ENCODE assay signal across 14 mouse cellular contexts in genomic region chr2:78059801-78060416, GRCm38 (mm10).
A peak's percentile ranks its signal among the peaks of the same experiment; 100 is the strongest.
DNase-seq lines count a peak whose midpoint lies in the region; ATAC-seq and TF ChIP-seq lines count a peak whose summit lies in the region.
"Had no signal": no experiment of that assay in that cellular context is flagged by ENCODE, and none has a peak within 500 bp of the region (broad histone marks: within the 10 kb centered on the region; RNA-seq: fewer than 3 reads in every experiment).

No protein-coding gene starts in this region.

- H3K36me3 ChIP-seq in kidney, adult 2 months (ENCODE audit: control insufficient read depth, insufficient read depth, low read length): no peaks in the 10 kb centered on the region
- no peaks in the 10 kb centered on the region for H3K36me3 ChIP-seq in liver, embryonic 16.5 days (ENCODE audit: control insufficient read depth, insufficient read depth)
- no peaks in the 10 kb centered on the region for H3K36me3 ChIP-seq in stomach, embryonic 14.5 days (ENCODE audit: control insufficient read depth, insufficient read depth, low read length)
- H3K36me3 ChIP-seq: embryonic facial prominence, embryonic 15.5 days; neural tube, embryonic 13.5 days had no signal

- no peaks in the 10 kb centered on the region for H3K27me3 ChIP-seq in kidney, adult 2 months (replicated peaks; ENCODE audit: control insufficient read depth, insufficient read depth, low read length)
- no peaks in the 10 kb centered on the region for H3K27me3 ChIP-seq in liver, embryonic 16.5 days (ENCODE audit: control insufficient read depth, insufficient read depth, low read depth, low read length)
- no peaks in the 10 kb centered on the region for H3K27me3 ChIP-seq in stomach, embryonic 14.5 days (ENCODE audit: control insufficient read depth, insufficient read depth, low read length)
- H3K27me3 ChIP-seq: embryonic facial prominence, embryonic 15.5 days; neural tube, embryonic 13.5 days had no signal

- H3K4me2 ChIP-seq in liver, embryonic 16.5 days (ENCODE audit: low read depth, low read length): peak overlapping the region; percentile 48
- H3K4me2 ChIP-seq in stomach, embryonic 14.5 days (replicated peaks; ENCODE audit: low read depth, low read length): peak overlapping the region; percentile 16; the same call in 1 of the 2 replicates
- H3K4me2 ChIP-seq: embryonic facial prominence, embryonic 15.5 days; heart, embryonic 11.5 days; neural tube, embryonic 13.5 days had no signal

- H3K4me1 ChIP-seq in kidney, adult 2 months (ENCODE audit: control insufficient read depth, insufficient read depth, low read length): no peaks in the 10 kb centered on the region
- no peaks in the 10 kb centered on the region for H3K4me1 ChIP-seq in liver, embryonic 16.5 days (ENCODE audit: control insufficient read depth, low read depth, low read length)
- no peaks in the 10 kb centered on the region for H3K4me1 ChIP-seq in stomach, embryonic 14.5 days (ENCODE audit: control insufficient read depth, insufficient read depth, low read length)
- H3K4me1 ChIP-seq: embryonic facial prominence, embryonic 15.5 days had no signal

- WGBS in kidney, adult 2 months: 26% methylated on average over 10 of the region's 10 CpGs
- WGBS in liver, embryonic 16.5 days (ENCODE audit: insufficient replicate concordance): 20% methylated on average over 10 of the region's 10 CpGs
- WGBS in stomach, embryonic 14.5 days: 41% methylated on average over 10 of the region's 10 CpGs

- no peaks in the 10 kb centered on the region for H3K9me3 ChIP-seq in liver, embryonic 16.5 days (replicated peaks; ENCODE audit: control insufficient read depth, low read length)
- no peaks in the 10 kb centered on the region for H3K9me3 ChIP-seq in stomach, embryonic 14.5 days (ENCODE audit: control insufficient read depth, low read depth, low read length)
- H3K9me3 ChIP-seq: embryonic facial prominence, embryonic 15.5 days; neural tube, embryonic 13.5 days had no signal

- DNase-seq in kidney, adult 2 months: peak; percentile 7
- no peak for DNase-seq in kidney, postnatal 10 days
- peak; percentile 27 for DNase-seq in brain, adult 2 months (ENCODE audit: low read depth, low spot score)
- DNase-seq in left cerebral cortex, adult 2 months (ENCODE audit: extremely low spot score in 1 of 2, low spot score in 2 of 2): no peak
- DNase-seq in adipocyte (ENCODE audit: low spot score): no peak
- no peak for DNase-seq in spleen, postnatal 4 days (ENCODE audit: low spot score in 2 of 2)
- DNase-seq: cerebellum, postnatal 25 days; kidney, adult 8-10 months; thymus, postnatal 14 days had no signal

- no peak for TF ChIP-seq POLR2A in kidney, adult 2 months (IDR thresholded peaks at IDR 0.05; ENCODE audit: low read depth, low read length)

- ATAC-seq in liver, embryonic 16.5 days (ENCODE audit: low read depth): no peak
- no peak for ATAC-seq in stomach, embryonic 14.5 days (ENCODE audit: insufficient number of reproducible peaks, insufficient read depth, low FRiP score, low read depth)

- intact Hi-C loops in left cerebral cortex, adult 2 months (cut with DNase I): no loop called here

- no peak overlapping the region for H3K9ac ChIP-seq in liver, embryonic 16.5 days (ENCODE audit: low read depth, low read length)
- H3K9ac ChIP-seq in stomach, embryonic 14.5 days (replicated peaks; ENCODE audit: low read depth, low read length): no peak overlapping the region
- H3K9ac ChIP-seq: embryonic facial prominence, embryonic 15.5 days; neural tube, embryonic 13.5 days had no signal

- no peak overlapping the region for H3K4me3 ChIP-seq in kidney, adult 2 months (ENCODE audit: insufficient read depth, low read depth, low read length)
- H3K4me3 ChIP-seq in liver, embryonic 16.5 days (ENCODE audit: low read depth, low read length): 0 out of 2 replicates have a peak overlapping the region, but pooled peaks have one; percentile 10
- H3K4me3 ChIP-seq in stomach, embryonic 14.5 days (ENCODE audit: low read depth, low read length): no peak overlapping the region
- H3K4me3 ChIP-seq in left cerebral cortex, adult 2 months: no peak overlapping the region
- H3K4me3 ChIP-seq: embryonic facial prominence, embryonic 15.5 days; neural tube, embryonic 13.5 days had no signal

- H3K27ac ChIP-seq in kidney, adult 2 months (ENCODE audit: insufficient read depth, low read depth, low read length): no peak overlapping the region
- no peak overlapping the region for H3K27ac ChIP-seq in liver, embryonic 16.5 days (ENCODE audit: low read length)
- H3K27ac ChIP-seq in stomach, embryonic 14.5 days (ENCODE audit: low read length): peak overlapping the region; percentile 11; the same call in 1 of the 2 replicates
- H3K27ac ChIP-seq in left cerebral cortex, adult 2 months: no peak overlapping the region
- H3K27ac ChIP-seq: embryonic facial prominence, embryonic 15.5 days; neural tube, embryonic 13.5 days had no signal

- TF ChIP-seq CTCF in kidney, adult 2 months (conservative IDR thresholded peaks at IDR 0.05; ENCODE audit: insufficient read depth, insufficient read length, low read depth, low read length): no peak
- no peak for TF ChIP-seq CTCF in left cerebral cortex, adult 2 months (IDR thresholded peaks at IDR 0.05)

Comparison
In these comparisons a context has a peak if more than half of its experiments do, and no peak if none do; other contexts are left out.
1. DNase-seq: peak in kidney, adult 2 months (single experiment) and brain, adult 2 months (single experiment); none in kidney, postnatal 10 days (single experiment), left cerebral cortex, adult 2 months (0 of 2), adipocyte (single experiment) and spleen, postnatal 4 days (0 of 2).